Mouse (Mus musculus): ENCODE results near the gene Bri3. TPM values are rescaled to one million over a fixed set of nuclear protein-coding genes. Genes with fewer than 3 reads are reported as not detected.
A peak's percentile ranks its signal among the peaks of the same experiment; 100 is the strongest.

Gene Bri3
- total and polyA plus RNA-seq, 3 experiments = 129 to 258 (median 152) TPM

GRCm38 (mm10) chr5:144204911-144205310 lies 39.3 kb upstream of the Bri3 start:
- Histone ChIP-seq H3K27me3 (ENCODE audit: control insufficient read depth, insufficient read depth, low read length) (no peaks in the 10 kb centered on the region), H3K4me1 (ENCODE audit: control insufficient read depth, insufficient read depth, low read length) (no peaks in the 10 kb centered on the region), H3K27ac (no peak overlapping the region), H3K79me2 (replicated peaks; ENCODE audit: control insufficient read depth, insufficient read depth, low read length) (no peaks in the 10 kb centered on the region), H3K36me3 (ENCODE audit: control insufficient read depth, insufficient read depth, low read length) (no peaks in the 10 kb centered on the region), H3K4me3 (no peak overlapping the region), H3K9ac (ENCODE audit: low read depth, low read length) (no peak overlapping the region)
- intact Hi-C loops (cut with DNase I) = loop anchor here (5.0 to 10.0 kb wide), 2 partner anchors 180 to 527 kb away; no protein-coding TSS in a partner anchor
- no peak for DNase-seq
- 90% methylated on average over 10 of the region's 10 CpGs for WGBS
- TF ChIP-seq EP300 (IDR thresholded peaks at IDR 0.05; ENCODE audit: insufficient read depth, low read depth, low read length) (no peak), CTCF (IDR thresholded peaks at IDR 0.05) (no peak), POLR2A (IDR thresholded peaks at IDR 0.05; ENCODE audit: insufficient read depth, low read depth, low read length) (no peak)

GRCm38 (mm10) chr5:144206069-144206468 lies 38.2 kb upstream of the Bri3 start:
- TF ChIP-seq EP300 (IDR thresholded peaks at IDR 0.05; ENCODE audit: insufficient read depth, low read depth, low read length) = no peak
- TF ChIP-seq POLR2A (IDR thresholded peaks at IDR 0.05; ENCODE audit: insufficient read depth, low read depth, low read length) = no peak
- TF ChIP-seq CTCF (IDR thresholded peaks at IDR 0.05) = no peak
- 97% methylated on average over 15 of the region's 15 CpGs for WGBS
- Histone ChIP-seq H3K4me1 (ENCODE audit: control insufficient read depth, insufficient read depth, low read length) (no peaks in the 10 kb centered on the region), H3K27me3 (ENCODE audit: control insufficient read depth, insufficient read depth, low read length) (no peaks in the 10 kb centered on the region), H3K36me3 (ENCODE audit: control insufficient read depth, insufficient read depth, low read length) (no peaks in the 10 kb centered on the region), H3K4me3 (no peak overlapping the region), H3K27ac (no peak overlapping the region), H3K79me2 (replicated peaks; ENCODE audit: control insufficient read depth, insufficient read depth, low read length) (no peaks in the 10 kb centered on the region), H3K9ac (ENCODE audit: low read depth, low read length) (no peak overlapping the region)
- DNase-seq = no peak
- intact Hi-C loops (cut with DNase I) = loop anchor here (5.0 to 10.0 kb wide), 2 partner anchors 179 to 526 kb away; no protein-coding TSS in a partner anchor

DNA sequence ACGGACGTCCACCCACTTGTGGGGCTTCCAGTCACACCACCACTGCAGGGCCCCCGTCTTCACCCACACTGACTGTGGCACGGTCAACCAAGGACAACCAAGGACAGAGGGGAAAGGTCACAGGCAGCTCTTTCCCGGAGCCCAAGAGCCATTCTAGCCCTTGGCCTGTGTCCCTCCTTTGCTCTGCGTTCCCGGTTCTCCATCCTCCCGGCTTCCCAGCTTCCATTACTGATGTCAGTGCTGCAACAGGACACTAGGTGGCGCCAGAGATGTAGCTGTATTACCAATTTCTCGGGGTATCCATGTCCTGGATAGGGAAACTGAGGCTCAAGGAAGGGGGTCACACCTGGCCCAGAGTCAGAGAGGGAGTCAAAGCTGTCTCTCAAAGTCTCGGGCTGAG lies 36.8 kb upstream of the Bri3 start:
- intact Hi-C loops (cut with DNase I) = loop anchor here (5.0 to 10.0 kb wide), 2 partner anchors 177 to 525 kb away; no protein-coding TSS in a partner anchor
- DNase-seq = peak; percentile 30 to 60
- Histone ChIP-seq H3K36me3 (ENCODE audit: control insufficient read depth, insufficient read depth, low read length) (no peaks in the 10 kb centered on the region), H3K27ac (no peak overlapping the region), H3K79me2 (replicated peaks; ENCODE audit: control insufficient read depth, insufficient read depth, low read length) (no peaks in the 10 kb centered on the region), H3K4me3 (no peak overlapping the region), H3K27me3 (ENCODE audit: control insufficient read depth, insufficient read depth, low read length) (no peaks in the 10 kb centered on the region), H3K9ac (ENCODE audit: low read depth, low read length) (no peak overlapping the region), H3K4me1 (ENCODE audit: control insufficient read depth, insufficient read depth, low read length) (no peaks in the 10 kb centered on the region)
- WGBS = 51% methylated on average over 11 of the region's 11 CpGs
- peak; percentile 94 for TF ChIP-seq CTCF (IDR thresholded peaks at IDR 0.05)
- no peak for TF ChIP-seq POLR2A (IDR thresholded peaks at IDR 0.05; ENCODE audit: insufficient read depth, low read depth, low read length)

DNA sequence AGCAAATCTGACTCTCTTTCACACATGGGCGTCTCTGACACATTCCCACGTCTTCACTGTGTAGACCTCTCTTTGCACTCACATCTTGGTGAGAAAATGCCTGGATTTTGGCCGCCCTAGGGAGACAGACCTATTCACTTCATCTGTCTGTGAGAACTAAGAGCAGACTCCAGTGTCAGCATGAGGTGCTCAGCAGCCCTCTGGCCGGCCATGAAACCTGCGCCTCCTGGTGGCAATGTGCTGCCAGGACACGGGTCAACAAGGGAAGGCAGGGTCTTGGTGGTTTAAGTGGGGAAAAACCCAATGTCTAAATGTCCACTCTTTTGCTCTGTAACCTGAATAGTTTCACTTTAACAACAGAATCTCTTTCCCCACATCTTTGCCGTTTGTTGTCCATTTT lies 29.8 kb upstream of the Bri3 start:
- Histone ChIP-seq H3K27ac (no peak overlapping the region), H3K36me3 (ENCODE audit: control insufficient read depth, insufficient read depth, low read length) (no peaks in the 10 kb centered on the region), H3K4me3 (no peak overlapping the region), H3K79me2 (replicated peaks; ENCODE audit: control insufficient read depth, insufficient read depth, low read length) (no peaks in the 10 kb centered on the region; the same call in 1 of the 2 replicates), H3K9ac (ENCODE audit: low read depth, low read length) (no peak overlapping the region), H3K4me1 (ENCODE audit: control insufficient read depth, insufficient read depth, low read length) (peaks cover 2% of the 10 kb centered on the region), H3K27me3 (ENCODE audit: control insufficient read depth, insufficient read depth, low read length) (no peaks in the 10 kb centered on the region)
- DNase-seq = peak; percentile 49 to 67
- intact Hi-C loops (cut with DNase I) = no loop called here
- TF ChIP-seq POLR2A (IDR thresholded peaks at IDR 0.05; ENCODE audit: insufficient read depth, low read depth, low read length) (no peak), CTCF (IDR thresholded peaks at IDR 0.05) (peak; percentile 89), EP300 (IDR thresholded peaks at IDR 0.05; ENCODE audit: insufficient read depth, low read depth, low read length) (0 out of 2 replicates have a peak, but pooled peaks have one; percentile 33)
- 41% methylated on average over 7 of the region's 7 CpGs for WGBS

- no peak overlapping the region for H3K4me3 ChIP-seq
- H3K36me3 ChIP-seq (ENCODE audit: control insufficient read depth, insufficient read depth, low read length) = no peaks in the 10 kb centered on the region
- no peak overlapping the region for H3K9ac ChIP-seq (ENCODE audit: low read depth, low read length)
- H3K4me1 ChIP-seq (ENCODE audit: control insufficient read depth, insufficient read depth, low read length) = peaks cover 4% of the 10 kb centered on the region
- TF ChIP-seq EP300 (IDR thresholded peaks at IDR 0.05; ENCODE audit: insufficient read depth, low read depth, low read length) (no peak), POLR2A (IDR thresholded peaks at IDR 0.05; ENCODE audit: insufficient read depth, low read depth, low read length) (no peak), CTCF (IDR thresholded peaks at IDR 0.05) (no peak)
- H3K27me3 ChIP-seq (ENCODE audit: control insufficient read depth, insufficient read depth, low read length) = no peaks in the 10 kb centered on the region
- no peak for DNase-seq
- WGBS = 96% methylated on average over 2 of the region's 2 CpGs
- H3K27ac ChIP-seq = no peak overlapping the region
- H3K79me2 ChIP-seq (replicated peaks; ENCODE audit: control insufficient read depth, insufficient read depth, low read length) = no peaks in the 10 kb centered on the region; the same call in 1 of the 2 replicates
- intact Hi-C loops (cut with DNase I) = no loop called here
Measured at GRCm38 (mm10) chr5:144215992-144216391, 28.2 kb upstream of the Bri3 start.

DNA sequence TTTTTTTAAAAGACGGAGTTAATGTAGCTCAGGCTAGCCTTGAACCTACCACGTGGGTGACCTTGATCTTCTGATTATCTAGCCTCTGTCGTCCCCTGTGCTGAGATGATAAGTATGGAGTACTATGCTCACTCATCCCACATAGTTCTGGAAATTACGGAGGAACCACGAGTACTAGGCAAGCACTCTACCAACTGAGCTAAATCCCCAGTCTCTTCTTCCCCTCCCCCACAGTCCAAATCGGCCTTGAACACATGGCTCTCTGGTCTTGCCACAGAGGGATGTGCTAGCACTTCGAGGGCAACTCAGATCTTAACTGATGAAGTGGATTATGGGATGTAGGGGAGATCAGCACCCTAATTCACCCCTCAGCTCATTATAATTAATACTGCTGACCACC lies 26.2 kb upstream of the Bri3 start:
- Histone ChIP-seq H3K9ac (ENCODE audit: low read depth, low read length) (no peak overlapping the region), H3K4me3 (no peak overlapping the region), H3K27ac (no peak overlapping the region), H3K27me3 (ENCODE audit: control insufficient read depth, insufficient read depth, low read length) (no peaks in the 10 kb centered on the region), H3K4me1 (ENCODE audit: control insufficient read depth, insufficient read depth, low read length) (peaks cover 10% of the 10 kb centered on the region), H3K79me2 (replicated peaks; ENCODE audit: control insufficient read depth, insufficient read depth, low read length) (no peaks in the 10 kb centered on the region; the same call in 1 of the 2 replicates), H3K36me3 (ENCODE audit: control insufficient read depth, insufficient read depth, low read length) (no peaks in the 10 kb centered on the region)
- WGBS = 84% methylated on average over 7 of the region's 7 CpGs
- TF ChIP-seq POLR2A (IDR thresholded peaks at IDR 0.05; ENCODE audit: insufficient read depth, low read depth, low read length) = no peak
- no peak for TF ChIP-seq CTCF (IDR thresholded peaks at IDR 0.05)
- no peak for TF ChIP-seq EP300 (IDR thresholded peaks at IDR 0.05; ENCODE audit: insufficient read depth, low read depth, low read length)
- intact Hi-C loops (cut with DNase I) = no loop called here
- DNase-seq = no peak
